Mouse (Mus musculus): Measurements from ENCODE around the gene Rab31. TPM values are rescaled to one million over a fixed set of nuclear protein-coding genes. Genes with fewer than 3 reads are reported as not detected.
A peak's percentile ranks its signal among the peaks of the same experiment; 100 is the strongest.

The Rab31 gene
- polyA plus RNA-seq, 1 experiment, result 17.6 TPM

DNA sequence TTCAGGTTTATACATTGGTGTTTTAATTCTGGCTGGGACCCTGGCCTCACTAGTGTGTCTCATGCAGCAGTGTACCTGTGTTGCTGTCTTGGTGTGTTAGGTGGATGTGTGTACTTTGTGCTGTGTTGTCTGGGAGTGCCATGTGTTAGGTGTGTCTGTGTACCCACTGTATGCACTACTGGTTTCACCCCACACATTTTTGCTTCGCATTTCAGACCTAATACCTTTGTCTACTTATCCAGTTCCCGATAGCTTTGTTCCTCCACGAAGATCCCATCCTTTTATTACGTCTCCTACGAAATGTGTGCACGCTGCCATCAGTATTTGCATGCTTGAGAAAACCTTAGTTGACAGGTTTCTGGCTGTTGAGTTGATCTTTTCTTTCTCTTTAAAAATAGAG, 27.9 kb upstream of the Rab31 start:
- H3K4me3 ChIP-seq (ENCODE audit: insufficient read depth, low read depth, low read length), result no peak overlapping the region
- no peak for TF ChIP-seq POLR2A (IDR thresholded peaks at IDR 0.05; ENCODE audit: low read depth, low read length)
- TF ChIP-seq CTCF (conservative IDR thresholded peaks at IDR 0.05; ENCODE audit: insufficient read depth, insufficient read length, low read depth, low read length), result no peak
- peaks cover 5% of the 10 kb centered on the region; the same call in 1 of the 2 replicates for H3K4me1 ChIP-seq (ENCODE audit: control insufficient read depth, insufficient read depth, low read length)
- H3K36me3 ChIP-seq (ENCODE audit: control insufficient read depth, insufficient read depth, low read length), result no peaks in the 10 kb centered on the region
- no peak overlapping the region for H3K27ac ChIP-seq (ENCODE audit: insufficient read depth, low read depth, low read length)
- no peaks in the 10 kb centered on the region for H3K27me3 ChIP-seq (replicated peaks; ENCODE audit: control insufficient read depth, insufficient read depth, low read length)
- DNase-seq, result no peak
- 86% methylated on average over 6 of the region's 6 CpGs for WGBS

DNA sequence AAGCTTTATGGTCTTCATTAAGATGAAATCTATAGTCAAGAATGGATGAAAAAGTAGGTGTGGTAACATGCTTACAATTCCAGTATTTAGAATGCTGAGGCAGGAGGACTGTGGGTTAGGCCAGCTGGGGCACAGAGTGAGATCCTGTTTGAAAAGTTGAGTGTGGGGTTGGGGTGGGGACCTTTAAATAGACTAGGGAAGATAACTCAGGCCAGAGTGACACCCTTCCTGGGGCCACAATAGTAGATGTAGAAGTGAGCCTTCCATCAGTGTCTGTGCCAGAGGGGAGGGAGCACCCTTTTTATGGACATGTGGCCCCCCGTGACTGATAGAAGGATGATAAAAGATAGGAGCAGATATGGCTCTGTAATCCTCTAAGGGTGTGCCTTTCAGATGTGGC, 26.8 kb upstream of the Rab31 start:
- 85% methylated on average over 1 of the region's 1 CpGs for WGBS
- H3K27ac ChIP-seq (ENCODE audit: insufficient read depth, low read depth, low read length), result no peak overlapping the region
- no peak for DNase-seq
- TF ChIP-seq CTCF (conservative IDR thresholded peaks at IDR 0.05; ENCODE audit: insufficient read depth, insufficient read length, low read depth, low read length) (no peak), POLR2A (IDR thresholded peaks at IDR 0.05; ENCODE audit: low read depth, low read length) (no peak)
- H3K4me3 ChIP-seq (ENCODE audit: insufficient read depth, low read depth, low read length), result no peak overlapping the region
- H3K4me1 ChIP-seq (ENCODE audit: control insufficient read depth, insufficient read depth, low read length), result peaks cover 5% of the 10 kb centered on the region; the same call in 1 of the 2 replicates
- H3K36me3 ChIP-seq (ENCODE audit: control insufficient read depth, insufficient read depth, low read length), result no peaks in the 10 kb centered on the region
- no peaks in the 10 kb centered on the region for H3K27me3 ChIP-seq (replicated peaks; ENCODE audit: control insufficient read depth, insufficient read depth, low read length)

DNA sequence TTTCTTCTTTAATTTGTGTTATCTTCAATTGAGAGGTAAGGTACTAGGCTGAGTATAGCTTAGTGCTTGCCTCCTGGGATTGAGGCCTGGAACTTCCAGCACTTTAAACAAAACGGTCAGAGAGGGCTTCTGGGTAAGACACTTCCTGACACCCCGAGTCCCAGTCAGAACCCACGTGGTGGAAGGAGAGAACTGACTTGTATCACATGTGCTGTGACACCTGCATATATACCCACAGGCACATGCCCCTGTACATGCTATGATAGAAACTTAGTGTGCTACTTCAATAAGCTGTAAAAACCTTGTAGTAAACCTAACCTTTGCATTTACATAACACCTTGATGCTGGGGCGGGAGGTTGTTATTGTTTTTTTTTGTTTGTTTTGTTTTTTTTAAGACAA, 25.9 kb upstream of the Rab31 start:
- 45% methylated on average over 4 of the region's 4 CpGs for WGBS

DNA sequence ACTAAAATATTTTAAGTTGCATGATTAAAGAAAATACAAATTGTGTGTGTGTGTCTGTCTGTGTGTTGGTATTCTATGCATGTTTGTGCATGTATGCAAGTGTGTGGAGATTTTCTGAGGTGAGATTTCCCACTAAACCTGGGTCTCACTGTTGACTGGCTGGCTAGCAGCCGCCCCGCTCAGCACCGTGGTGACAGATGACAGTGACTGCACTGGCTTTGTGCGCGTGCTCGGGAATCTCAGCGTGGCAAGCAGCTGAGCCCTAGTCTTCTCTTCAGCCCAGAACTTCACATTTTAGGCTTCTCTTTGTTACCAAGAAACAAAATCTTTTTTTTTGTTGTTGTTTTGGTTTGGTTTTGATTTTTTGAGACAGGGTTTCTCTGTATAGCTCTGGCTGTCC, 23.5 kb upstream of the Rab31 start:
- no peaks in the 10 kb centered on the region for H3K36me3 ChIP-seq (ENCODE audit: control insufficient read depth, insufficient read depth, low read length)
- WGBS, result 89% methylated on average over 7 of the region's 7 CpGs
- H3K4me3 ChIP-seq (ENCODE audit: insufficient read depth, low read depth, low read length), result no peak overlapping the region
- no peak overlapping the region for H3K27ac ChIP-seq (ENCODE audit: insufficient read depth, low read depth, low read length)
- H3K27me3 ChIP-seq (replicated peaks; ENCODE audit: control insufficient read depth, insufficient read depth, low read length), result no peaks in the 10 kb centered on the region
- H3K4me1 ChIP-seq (ENCODE audit: control insufficient read depth, insufficient read depth, low read length), result peaks cover 5% of the 10 kb centered on the region; the same call in 1 of the 2 replicates
- DNase-seq, result no peak
- TF ChIP-seq CTCF (conservative IDR thresholded peaks at IDR 0.05; ENCODE audit: insufficient read depth, insufficient read length, low read depth, low read length) (no peak), POLR2A (IDR thresholded peaks at IDR 0.05; ENCODE audit: low read depth, low read length) (no peak)

More for the DNA sequence above, 25.9 kb upstream of the Rab31 start:
- H3K36me3 ChIP-seq (ENCODE audit: control insufficient read depth, insufficient read depth, low read length), result no peaks in the 10 kb centered on the region
- H3K27ac ChIP-seq (ENCODE audit: insufficient read depth, low read depth, low read length), result no peak overlapping the region
- no peaks in the 10 kb centered on the region for H3K27me3 ChIP-seq (replicated peaks; ENCODE audit: control insufficient read depth, insufficient read depth, low read length)
- H3K4me3 ChIP-seq (ENCODE audit: insufficient read depth, low read depth, low read length), result no peak overlapping the region
- peaks cover 5% of the 10 kb centered on the region; the same call in 1 of the 2 replicates for H3K4me1 ChIP-seq (ENCODE audit: control insufficient read depth, insufficient read depth, low read length)
- DNase-seq, result no peak
- TF ChIP-seq CTCF (conservative IDR thresholded peaks at IDR 0.05; ENCODE audit: insufficient read depth, insufficient read length, low read depth, low read length), result no peak
- no peak for TF ChIP-seq POLR2A (IDR thresholded peaks at IDR 0.05; ENCODE audit: low read depth, low read length)

DNA sequence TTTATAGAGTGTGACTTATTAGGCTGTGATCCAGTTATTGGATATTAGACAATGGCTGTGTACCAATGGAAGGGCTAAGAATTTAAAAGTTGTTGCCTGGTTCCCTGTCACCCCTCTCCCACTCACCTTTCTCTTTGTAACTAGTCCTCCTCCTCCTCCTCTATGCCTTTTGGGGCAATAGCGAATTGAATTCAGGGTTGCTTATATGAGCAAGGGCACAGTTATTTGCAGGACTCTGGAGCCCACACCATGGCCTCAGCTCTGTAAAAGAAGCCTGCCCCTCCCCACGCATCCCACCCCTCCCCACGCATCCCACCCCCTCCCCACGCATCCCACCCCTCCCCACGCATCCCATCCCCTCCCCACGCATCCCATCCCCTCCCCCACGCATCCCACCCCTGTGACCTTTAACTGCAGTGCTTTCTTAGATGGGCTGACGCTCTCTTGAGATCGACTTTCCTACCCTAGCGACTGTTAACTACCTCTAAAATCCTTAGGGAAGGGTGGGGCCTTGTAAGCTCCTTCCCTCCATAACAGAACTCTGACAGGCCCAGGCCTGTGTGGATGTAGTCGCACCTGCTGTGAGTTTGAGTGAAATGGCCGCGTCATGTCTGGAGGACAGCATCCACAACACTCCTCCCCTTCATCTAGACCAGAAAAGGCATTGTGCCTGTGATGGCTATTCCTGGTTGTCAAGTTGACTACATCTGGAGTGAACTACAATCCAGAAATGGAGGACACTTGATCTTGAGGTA, 21.7 kb upstream of the Rab31 start:
- H3K4me1 ChIP-seq (ENCODE audit: control insufficient read depth, insufficient read depth, low read length), result peaks cover 2% of the 10 kb centered on the region; the same call in 1 of the 2 replicates
- no peaks in the 10 kb centered on the region for H3K27me3 ChIP-seq (replicated peaks; ENCODE audit: control insufficient read depth, insufficient read depth, low read length)
- H3K27ac ChIP-seq (ENCODE audit: insufficient read depth, low read depth, low read length), result no peak overlapping the region
- no peaks in the 10 kb centered on the region for H3K36me3 ChIP-seq (ENCODE audit: control insufficient read depth, insufficient read depth, low read length)
- DNase-seq, result no peak
- TF ChIP-seq CTCF (conservative IDR thresholded peaks at IDR 0.05; ENCODE audit: insufficient read depth, insufficient read length, low read depth, low read length) (no peak), POLR2A (IDR thresholded peaks at IDR 0.05; ENCODE audit: low read depth, low read length) (no peak)
- 73% methylated on average over 13 of the region's 13 CpGs for WGBS
- H3K4me3 ChIP-seq (ENCODE audit: insufficient read depth, low read depth, low read length), result no peak overlapping the region

DNA sequence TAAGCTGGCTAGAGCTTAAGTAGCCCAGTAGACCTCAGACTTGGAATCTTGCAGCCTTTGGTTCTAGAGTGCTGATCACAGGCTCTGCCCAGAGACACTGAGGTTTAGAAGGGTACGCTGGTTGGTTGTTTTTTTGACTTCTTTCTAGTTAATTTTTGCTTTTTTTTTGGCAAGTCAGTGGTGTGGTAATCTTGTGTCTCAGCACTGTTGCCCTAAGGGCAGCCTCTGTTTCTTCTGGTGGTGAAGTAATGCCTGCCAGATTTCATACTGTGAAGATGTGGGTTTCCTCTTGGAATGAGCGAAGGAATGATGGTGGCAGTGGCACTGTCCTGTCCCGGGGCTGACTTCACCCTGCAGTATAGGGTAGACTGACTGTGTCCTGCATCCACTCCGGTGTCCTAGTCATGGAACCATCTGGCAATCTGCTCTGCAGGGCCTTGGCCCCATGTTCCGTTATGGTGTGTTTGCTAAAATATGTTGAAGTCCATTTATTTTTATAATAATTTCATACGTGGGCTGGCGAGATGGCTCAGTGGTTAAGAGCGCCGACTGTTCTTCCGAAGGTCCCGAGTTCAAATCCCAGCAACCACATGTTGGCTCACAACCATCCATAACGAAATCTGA, 20.9 kb upstream of the Rab31 start:
- H3K27ac ChIP-seq (ENCODE audit: insufficient read depth, low read depth, low read length), result no peak overlapping the region
- no peaks in the 10 kb centered on the region for H3K36me3 ChIP-seq (ENCODE audit: control insufficient read depth, insufficient read depth, low read length)
- H3K4me3 ChIP-seq (ENCODE audit: insufficient read depth, low read depth, low read length), result no peak overlapping the region
- 87% methylated on average over 12 of the region's 12 CpGs for WGBS
- H3K4me1 ChIP-seq (ENCODE audit: control insufficient read depth, insufficient read depth, low read length), result peaks cover 5% of the 10 kb centered on the region; the same call in 1 of the 2 replicates
- H3K27me3 ChIP-seq (replicated peaks; ENCODE audit: control insufficient read depth, insufficient read depth, low read length), result no peaks in the 10 kb centered on the region
- DNase-seq, result peak; percentile 73
- no peak for TF ChIP-seq CTCF (conservative IDR thresholded peaks at IDR 0.05; ENCODE audit: insufficient read depth, insufficient read length, low read depth, low read length)
- TF ChIP-seq POLR2A (IDR thresholded peaks at IDR 0.05; ENCODE audit: low read depth, low read length), result no peak

DNA sequence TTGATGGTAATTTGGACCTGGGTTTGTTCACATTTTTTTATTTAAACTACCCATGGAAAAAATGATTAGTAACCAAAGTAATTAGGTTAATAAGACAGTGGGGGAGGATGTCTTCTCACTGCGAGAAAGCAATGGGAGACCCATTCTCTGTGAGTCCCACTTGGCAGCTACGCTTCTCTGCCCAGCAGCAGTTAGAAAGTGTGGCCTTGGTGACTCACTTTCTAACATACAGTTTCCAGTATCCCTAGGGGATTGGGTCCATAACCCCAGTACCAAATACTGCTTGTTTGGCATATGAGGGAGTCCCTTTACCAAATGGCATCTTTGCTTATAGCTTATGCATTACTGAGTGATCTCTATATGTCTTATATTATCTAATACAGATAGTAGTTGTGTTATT, 18.6 kb upstream of the Rab31 start:
- DNase-seq, result no peak
- WGBS, result 66% methylated on average over 2 of the region's 2 CpGs
- Histone ChIP-seq H3K4me1 (ENCODE audit: control insufficient read depth, insufficient read depth, low read length) (peaks cover 2% of the 10 kb centered on the region; the same call in 1 of the 2 replicates), H3K36me3 (ENCODE audit: control insufficient read depth, insufficient read depth, low read length) (no peaks in the 10 kb centered on the region), H3K27me3 (replicated peaks; ENCODE audit: control insufficient read depth, insufficient read depth, low read length) (no peaks in the 10 kb centered on the region), H3K27ac (ENCODE audit: insufficient read depth, low read depth, low read length) (no peak overlapping the region), H3K4me3 (ENCODE audit: insufficient read depth, low read depth, low read length) (no peak overlapping the region)
- TF ChIP-seq CTCF (conservative IDR thresholded peaks at IDR 0.05; ENCODE audit: insufficient read depth, insufficient read length, low read depth, low read length) (no peak), POLR2A (IDR thresholded peaks at IDR 0.05; ENCODE audit: low read depth, low read length) (no peak)
